Mouse (Mus musculus) urinary bladder, postnatal 36 days (tissue): ENCODE measurements around the gene Oca2.

ENCODE experiments used
- DNase-seq, 2 experiments: peaks; one replicate each; pipeline ENCODE4 v3.0.0; 2022; ENCODE audit warnings: low spot score in 2 of 2, mixed read lengths in 1 of 2

Oca2 gene

GRCm38 (mm10) chr7:56381750-56382421 lies 142.3 kb downstream of the Oca2 start:
- DNase-seq = no peak

DNA sequence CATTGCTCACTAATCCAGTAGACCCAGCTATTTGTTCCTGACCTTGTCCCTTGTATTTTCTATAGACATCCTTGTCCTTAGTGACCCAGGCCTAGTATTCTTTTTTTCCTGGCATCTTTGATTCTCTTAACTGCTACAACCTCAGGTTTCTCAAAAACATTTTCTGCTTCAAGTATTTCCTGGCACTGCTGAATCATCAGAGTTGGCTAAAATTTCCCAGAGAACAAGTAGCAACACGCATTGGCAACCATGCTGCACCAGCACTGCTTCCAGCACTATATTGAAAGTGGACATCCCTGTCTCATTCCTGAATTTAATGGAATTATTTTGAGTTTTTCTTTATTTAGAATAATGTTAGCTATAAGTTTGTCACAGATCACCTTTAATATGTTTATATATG lies 143.1 kb downstream of the Oca2 start:
- DNase-seq = no peak

- DNase-seq = no peak
Measured at GRCm38 (mm10) chr7:56388295-56388694, 148.7 kb downstream of the Oca2 start.

- no peak for DNase-seq
Measured at GRCm38 (mm10) chr7:56418182-56418836, 178.7 kb downstream of the Oca2 start.

DNA sequence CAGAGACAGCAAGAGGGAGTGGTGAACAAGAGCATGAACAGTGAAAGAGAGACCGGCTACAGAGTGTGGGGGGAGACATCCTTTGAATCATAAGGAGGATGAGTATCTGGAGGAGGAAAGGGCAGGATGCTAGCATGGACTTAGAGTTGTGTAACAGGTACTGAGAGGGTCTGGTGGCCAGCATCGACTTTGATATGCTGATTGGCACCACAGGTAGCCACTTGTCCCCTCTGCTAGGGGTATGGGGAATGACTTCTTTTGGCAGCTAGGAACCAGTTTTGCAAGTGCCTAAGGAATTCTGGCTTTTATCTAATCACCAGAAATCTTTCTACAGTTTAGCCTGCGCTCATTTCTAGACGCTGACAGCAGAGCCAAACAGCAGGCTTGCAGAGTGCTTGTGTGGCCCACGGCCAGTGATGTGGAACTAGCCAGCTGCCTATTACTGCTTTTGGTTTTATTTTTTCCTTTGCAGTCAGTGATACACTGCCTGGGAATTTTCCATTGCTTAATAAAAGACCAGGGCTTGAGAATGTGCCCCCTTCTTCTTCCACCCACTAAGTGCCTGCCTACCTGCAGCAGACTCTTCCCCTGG lies 179.8 kb downstream of the Oca2 start:
- peak; percentile 27 to 70 for DNase-seq

- DNase-seq = no peak
Measured at GRCm38 (mm10) chr7:56421946-56422345, 182.4 kb downstream of the Oca2 start.

DNA sequence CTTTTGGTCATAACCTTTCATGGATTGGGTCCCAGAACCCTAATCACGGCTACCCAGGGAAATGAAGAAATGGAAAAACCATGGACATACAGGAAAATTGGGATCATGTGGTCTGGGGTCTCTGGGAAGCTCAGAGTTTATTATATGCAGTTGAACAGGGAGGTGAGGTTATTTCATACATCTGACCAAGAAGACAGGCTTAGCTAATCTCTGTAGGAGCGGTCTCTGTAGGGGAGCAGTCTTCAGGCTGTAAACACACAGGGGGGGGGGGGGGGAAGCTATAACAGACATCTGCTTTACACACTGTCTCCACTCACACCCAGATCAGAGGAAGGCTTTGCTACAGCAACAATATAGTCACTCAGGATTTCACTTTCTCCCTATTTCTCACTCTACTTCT lies 184.0 kb downstream of the Oca2 start:
- DNase-seq = no peak

DNA sequence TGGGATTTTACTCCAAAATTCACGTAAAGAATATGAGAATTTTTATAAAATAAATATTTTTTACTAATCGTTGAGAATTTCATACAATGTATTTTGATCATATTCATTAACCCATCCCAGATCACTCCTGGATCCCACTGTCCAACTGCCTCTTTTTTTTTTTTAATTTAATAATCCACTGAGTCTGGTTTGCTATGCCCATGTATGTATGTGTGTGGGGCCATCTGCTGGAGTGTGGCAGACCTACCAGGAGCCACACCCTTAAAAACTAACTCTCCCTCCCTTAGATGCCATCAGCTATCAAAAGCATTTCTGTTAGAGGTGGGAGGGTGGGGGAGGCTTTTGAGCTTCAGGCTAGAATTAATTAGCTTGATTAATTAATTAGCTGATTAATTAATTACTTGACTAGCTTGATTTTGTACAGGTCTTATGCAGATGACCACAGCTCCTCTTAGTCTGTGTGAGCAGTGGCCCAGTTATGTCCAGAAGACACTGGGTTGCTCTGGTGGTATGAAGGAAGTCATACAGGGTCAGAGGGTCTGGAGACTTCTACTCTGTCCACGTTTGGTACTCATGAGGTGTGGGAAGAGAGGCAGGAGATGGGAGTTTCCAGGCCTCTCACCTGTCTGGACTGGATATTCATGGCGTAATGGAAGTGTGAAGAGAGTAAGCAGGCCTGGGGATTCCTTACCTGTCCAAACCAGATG lies 221.4 kb downstream of the Oca2 start:
- no peak for DNase-seq

DNA sequence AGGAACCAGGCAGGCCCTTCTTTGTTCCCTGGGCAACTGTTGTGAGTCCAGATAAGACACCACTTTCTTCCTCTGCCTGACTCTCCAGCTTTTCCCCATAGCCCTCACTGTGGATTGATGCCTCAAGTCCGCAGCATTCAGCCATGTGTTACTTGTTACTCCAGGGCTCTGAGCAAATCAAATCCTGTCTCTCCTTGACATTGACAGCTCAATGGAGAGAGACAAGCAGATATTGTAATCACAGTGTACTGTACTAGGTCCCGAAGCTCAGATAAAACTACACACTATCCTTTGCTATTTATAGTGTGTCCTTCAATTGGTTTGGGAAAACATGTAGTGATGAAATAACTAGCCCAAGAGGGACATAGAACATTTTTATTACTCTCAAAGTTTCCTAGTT lies 258.7 kb downstream of the Oca2 start:
- DNase-seq = no peak

DNA sequence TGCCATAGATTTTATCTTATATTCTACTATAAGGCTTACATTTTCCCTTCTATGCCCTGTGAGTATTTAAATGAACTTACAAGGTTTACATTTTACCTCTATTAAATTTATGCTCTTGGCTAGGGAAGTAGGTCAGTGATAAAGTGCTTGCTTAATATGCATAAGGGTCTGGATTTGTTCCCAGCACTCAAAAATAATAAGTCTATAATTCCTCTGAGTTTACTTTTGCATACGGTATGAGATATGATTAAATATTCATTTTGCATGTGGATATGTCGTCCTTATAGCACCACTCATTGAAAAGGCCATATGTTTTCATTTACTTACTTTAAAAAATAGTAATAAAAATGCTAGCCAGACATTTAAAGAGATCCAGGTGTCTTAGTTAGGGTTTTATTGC lies 259.8 kb downstream of the Oca2 start:
- DNase-seq = no peak

GRCm38 (mm10) chr7:56499767-56500166 lies 260.2 kb downstream of the Oca2 start:
- DNase-seq = no peak

DNA sequence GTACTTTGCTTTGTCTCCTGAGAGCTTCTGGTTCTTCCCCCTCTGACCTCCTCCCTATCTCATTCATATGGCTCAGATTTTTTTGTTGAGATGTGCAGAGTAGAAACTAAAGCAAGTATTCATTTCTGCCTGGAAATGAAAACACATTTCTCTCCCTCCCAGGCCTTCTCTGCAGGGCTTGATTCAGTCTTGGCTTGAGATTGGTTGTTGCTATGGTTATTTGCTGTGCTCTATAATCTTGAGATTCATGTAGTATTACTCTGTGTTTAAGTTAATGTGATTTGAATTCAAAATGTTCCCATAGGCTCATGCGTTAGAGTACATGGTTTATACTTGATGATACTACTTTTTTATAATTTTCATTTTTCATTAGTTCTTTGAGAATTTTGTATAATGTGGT lies 260.9 kb downstream of the Oca2 start:
- no peak for DNase-seq

- no peak for DNase-seq
Measured at GRCm38 (mm10) chr7:56518581-56518980, 279.0 kb downstream of the Oca2 start.

DNA sequence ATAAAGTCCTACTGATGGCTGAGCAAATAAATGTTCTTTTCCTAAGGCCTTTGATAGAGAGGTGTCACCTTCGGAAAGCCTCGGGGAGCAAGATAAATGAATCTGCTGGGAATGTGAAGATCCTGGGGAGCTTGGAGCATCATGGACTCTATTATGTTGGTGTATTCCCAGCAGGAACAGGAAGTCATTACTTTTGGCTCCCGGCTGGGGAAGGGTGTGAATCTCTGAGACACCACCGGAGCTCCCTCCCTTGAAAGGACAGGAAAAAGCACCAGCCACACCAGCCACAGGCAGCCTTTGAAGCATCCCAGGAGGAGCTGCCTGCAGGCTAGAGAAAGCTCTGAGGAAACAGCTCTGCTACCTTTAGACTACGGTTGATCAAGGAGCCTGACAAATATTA lies 280.2 kb downstream of the Oca2 start:
- DNase-seq = no peak

GRCm38 (mm10) chr7:56534856-56535255 lies 295.3 kb downstream of the Oca2 start:
- DNase-seq = no peak

GRCm38 (mm10) chr7:56549226-56549625 lies 309.7 kb downstream of the Oca2 start:
- DNase-seq = peak; percentile 3 to 49

GRCm38 (mm10) chr7:56551804-56552203 lies 312.2 kb downstream of the Oca2 start:
- DNase-seq = no peak
